Mouse (Mus musculus) forebrain, embryonic 14.5 days (tissue): ENCODE results near the gene Adam11. TPM values are rescaled to one million over a fixed set of nuclear protein-coding genes. Genes with fewer than 3 reads are reported as not detected.

Experiments
- ATAC-seq: fragments of 200-750 bp; cut with Nextera tagmentation; 2 replicates; pipeline ENCODE4 v1.8.0; 2017; ENCODE audit warnings: mild to moderate bottlenecking, moderate library complexity
- DNase-seq: peaks from one replicate; pipeline ENCODE4 v3.0.0-alpha.2; 2015; ENCODE audit warnings: low spot score
- H3K27ac ChIP-seq: fragments of 300-500 bp; sonication (generic); 2 replicates; pipeline ENCODE4 v1.5.1; 2014; ENCODE audit warnings: low read depth, mild to moderate bottlenecking, control low read depth, low read length, moderate library complexity
- H3K27me3 ChIP-seq: fragments of 300-500 bp; sonication (generic); replicated peaks from 2 replicates; pipeline ENCODE4 v1.6.1; 2014; ENCODE audit warnings: low read length, control low read depth, mixed read lengths; ENCODE audit not compliant: control insufficient read depth, insufficient read depth
- H3K36me3 ChIP-seq: fragments of 300-500 bp; sonication (generic); 2 replicates; pipeline ENCODE4 v1.6.1; 2014; ENCODE audit warnings: low read length, control low read depth; ENCODE audit not compliant: control insufficient read depth, insufficient read depth
- H3K4me1 ChIP-seq: fragments of 300-500 bp; sonication (generic); 2 replicates; pipeline ENCODE4 v1.6.1; 2014; ENCODE audit warnings: antibody characterized with exemption, low read length, control low read depth; ENCODE audit not compliant: control insufficient read depth, insufficient read depth
- H3K4me2 ChIP-seq: fragments of 300-500 bp; sonication (generic); 2 replicates; pipeline ENCODE4 v1.6.1; 2014; ENCODE audit warnings: mild to moderate bottlenecking, control low read depth, low read length
- H3K4me3 ChIP-seq: fragments of 300-500 bp; sonication (generic); 2 replicates; pipeline ENCODE4 v1.5.1; 2014; ENCODE audit warnings: low read depth, low read length, control low read depth
- H3K9ac ChIP-seq: fragments of 300-500 bp; sonication (generic); 2 replicates; pipeline ENCODE4 v1.6.1; 2014; ENCODE audit warnings: mild to moderate bottlenecking, low read length, control low read depth, moderate library complexity
- H3K9me3 ChIP-seq: fragments of 300-500 bp; sonication (generic); replicated peaks from 2 replicates; pipeline ENCODE4 v1.6.1; 2016; ENCODE audit warnings: low read length, control low read depth, mixed read lengths; ENCODE audit not compliant: control insufficient read depth
- WGBS: fragments of 180-500 bp; shearing (Covaris S2); extraction: QIAGEN DNeasy Blood & Tissue Kit; methylation state at CpG from one replicate; pipeline ENCODE4 v1.1.7; 2014; 5-methylcytosine and 5-hydroxymethylcytosine counted together
- polyA plus RNA-seq: library from polyadenylated mRNA; unstranded; fragments of >200 nt; fragmentation: Nextera tagmentation; extraction: Ambion mirVana; gene quantifications from 2 replicates; pipeline ENCODE4 v1.2.1, GENCODE M21; 2014

The Adam11 gene
- polyA plus RNA-seq, 1 experiment from 2014 or later, result 10.0 TPM

DNA sequence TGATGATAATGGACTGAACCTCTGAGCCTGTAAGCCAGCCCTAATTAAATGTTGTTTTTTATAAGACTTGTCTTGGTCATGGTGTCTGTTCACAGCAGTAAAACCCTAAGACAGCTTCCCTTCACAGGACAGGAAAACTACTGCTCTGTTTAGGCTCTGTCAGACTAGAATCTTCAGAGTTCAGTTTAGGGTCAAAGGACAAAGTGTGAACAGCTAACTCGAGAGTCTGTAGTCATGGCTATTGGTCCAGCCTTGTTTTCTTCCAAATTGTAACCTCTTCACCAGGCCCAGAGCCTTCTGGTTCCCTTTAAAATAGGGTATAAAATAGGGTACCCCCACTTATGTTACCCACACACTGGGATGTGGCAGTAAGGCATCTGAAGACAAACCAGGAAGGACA lies 13.4 kb upstream of the Adam11 start:
- no peak overlapping the region for H3K9ac ChIP-seq
- H3K4me1 ChIP-seq, result no peaks in the 10 kb centered on the region
- ATAC-seq (no peak), DNase-seq (no peak)
- WGBS, result 78% methylated on average over 1 of the region's 1 CpGs
- no peak overlapping the region for H3K4me2 ChIP-seq
- no peaks in the 10 kb centered on the region for H3K36me3 ChIP-seq
- no peaks in the 10 kb centered on the region for H3K9me3 ChIP-seq
- no peak overlapping the region for H3K27ac ChIP-seq
- H3K27me3 ChIP-seq, result no peaks in the 10 kb centered on the region
- H3K4me3 ChIP-seq, result no peak overlapping the region

DNA sequence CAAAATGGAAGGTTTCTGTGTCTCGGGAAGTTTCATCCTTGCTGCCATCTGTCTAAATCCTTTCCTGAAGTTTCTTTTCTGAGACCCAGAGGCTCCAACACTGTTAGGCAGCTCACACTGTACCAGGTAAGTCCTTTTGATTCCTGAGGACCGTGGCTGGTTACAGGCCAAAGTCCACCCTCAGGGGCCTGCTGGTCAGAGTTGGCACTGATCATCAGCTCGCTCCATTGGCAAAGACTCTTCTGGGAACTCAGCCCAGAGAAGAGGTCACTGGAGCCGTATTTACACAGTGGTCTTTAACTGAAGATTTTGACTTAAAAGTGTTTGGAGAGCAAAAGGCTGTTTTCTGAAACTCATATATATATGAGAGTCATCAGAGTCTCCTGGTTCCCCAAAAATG lies 12.9 kb upstream of the Adam11 start:
- Histone ChIP-seq H3K4me1 (peaks cover 2% of the 10 kb centered on the region), H3K4me2 (no peak overlapping the region), H3K27me3 (no peaks in the 10 kb centered on the region), H3K27ac (no peak overlapping the region), H3K9ac (no peak overlapping the region), H3K9me3 (no peaks in the 10 kb centered on the region), H3K36me3 (no peaks in the 10 kb centered on the region), H3K4me3 (no peak overlapping the region)
- DNase-seq (no peak), ATAC-seq (no peak)
- WGBS, result 88% methylated on average over 4 of the region's 4 CpGs

DNA sequence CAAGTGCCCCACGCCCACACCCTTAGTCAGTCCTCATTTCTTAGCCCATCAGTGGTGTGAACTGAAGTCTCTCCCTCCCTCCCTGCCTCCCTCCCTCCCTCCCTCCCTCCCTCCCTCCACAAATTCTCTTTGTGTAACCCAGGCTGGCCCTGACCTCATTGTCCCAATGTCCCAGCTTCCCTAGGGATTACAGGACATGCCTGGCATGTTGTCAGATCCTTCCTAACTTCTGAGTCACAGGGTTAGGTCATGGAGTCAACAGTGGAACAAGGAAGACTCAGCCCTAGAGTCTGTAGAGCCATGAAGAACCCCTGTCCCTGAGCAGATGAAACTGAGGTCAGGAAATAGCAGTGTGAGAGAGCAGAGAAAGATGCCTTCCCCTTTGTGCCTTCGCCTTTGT lies 11.5 kb upstream of the Adam11 start:
- 64% methylated on average over 2 of the region's 2 CpGs for WGBS
- DNase-seq, result no peak
- no peak for ATAC-seq
- Histone ChIP-seq H3K27ac (no peak overlapping the region), H3K4me2 (no peak overlapping the region), H3K9me3 (no peaks in the 10 kb centered on the region), H3K4me3 (no peak overlapping the region), H3K9ac (no peak overlapping the region), H3K4me1 (peaks cover 15% of the 10 kb centered on the region), H3K36me3 (no peaks in the 10 kb centered on the region), H3K27me3 (no peaks in the 10 kb centered on the region)

DNA sequence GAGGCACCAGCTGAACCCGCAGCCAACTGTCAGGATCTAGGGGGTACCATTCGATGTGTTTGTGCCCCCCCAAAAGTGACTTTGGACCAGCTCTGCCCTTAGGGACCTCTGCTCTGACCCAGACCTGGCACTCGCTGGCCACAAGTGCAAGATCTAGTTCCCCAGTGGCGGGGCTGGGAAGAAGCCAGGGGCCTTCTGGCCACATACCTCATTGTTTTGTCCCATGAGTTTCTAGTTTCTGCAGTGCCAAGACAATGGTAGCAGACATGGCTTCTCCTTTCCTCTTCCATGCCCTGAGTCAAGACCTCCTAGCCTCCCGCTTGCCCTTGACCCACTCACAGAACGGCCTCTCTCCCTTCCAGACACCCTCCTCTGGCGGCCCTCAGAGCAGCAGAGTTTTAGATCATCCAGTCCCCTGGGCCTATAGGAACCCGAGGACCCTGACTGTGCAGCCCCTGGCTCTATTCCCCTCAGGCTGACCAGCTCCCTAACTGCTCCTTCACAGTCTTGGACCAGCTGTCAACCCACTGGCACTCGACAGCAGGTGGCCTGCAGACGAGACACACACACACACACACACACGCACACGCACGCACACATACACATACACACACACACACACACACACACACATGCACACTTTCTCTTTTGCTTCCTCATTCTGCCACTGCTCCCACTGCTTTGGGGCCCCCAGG lies 8.2 kb upstream of the Adam11 start:
- WGBS, result 68% methylated on average over 13 of the region's 13 CpGs
- peak overlapping the region; percentile 23; the same call in 1 of the 2 replicates for H3K27ac ChIP-seq
- peaks cover 17% of the 10 kb centered on the region for H3K4me1 ChIP-seq
- no peak overlapping the region for H3K4me2 ChIP-seq
- no peak overlapping the region for H3K9ac ChIP-seq
- no peaks in the 10 kb centered on the region for H3K9me3 ChIP-seq
- no peak for DNase-seq
- no peaks in the 10 kb centered on the region for H3K36me3 ChIP-seq
- 0 out of 2 replicates have a peak, but pooled peaks have one; percentile 32 for ATAC-seq
- H3K27me3 ChIP-seq, result no peaks in the 10 kb centered on the region
- no peak overlapping the region for H3K4me3 ChIP-seq

DNA sequence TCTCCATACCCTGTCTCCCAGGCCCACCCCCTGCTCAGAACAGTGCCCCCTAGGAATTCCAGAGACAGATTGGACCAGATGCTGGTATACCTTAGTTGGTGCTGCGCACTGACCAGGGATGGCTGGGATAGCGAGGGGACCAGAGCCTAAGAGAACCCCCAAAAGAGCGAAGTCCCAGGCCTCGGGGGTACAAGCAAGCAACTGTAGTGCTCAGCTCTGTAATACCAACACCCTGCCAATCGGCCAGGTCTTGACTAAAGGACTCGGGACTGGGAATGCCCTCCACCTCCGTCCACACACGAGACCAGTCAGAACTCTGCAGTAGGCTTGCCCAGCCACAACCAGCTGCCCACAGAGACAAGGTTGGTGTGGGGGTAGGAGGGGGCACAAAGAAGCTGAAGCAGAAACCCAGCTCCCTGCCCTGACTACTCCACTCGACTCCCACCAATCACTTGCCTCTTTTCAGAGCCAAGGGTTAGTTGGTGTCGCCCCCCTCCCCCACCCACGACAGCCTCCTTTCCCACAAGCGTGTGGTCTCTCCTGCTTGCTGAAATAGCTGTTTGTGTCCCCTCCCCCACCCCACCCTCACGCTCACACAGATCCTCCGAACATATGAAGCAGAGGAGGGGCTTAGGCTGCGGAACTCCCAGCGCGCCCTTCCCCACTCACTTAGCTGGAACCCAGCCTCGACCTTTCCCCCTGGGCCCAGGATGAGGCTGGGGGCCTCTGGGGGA lies 7.5 kb upstream of the Adam11 start:
- peak; percentile 64 for DNase-seq
- peaks cover 17% of the 10 kb centered on the region for H3K4me1 ChIP-seq
- H3K36me3 ChIP-seq, result no peaks in the 10 kb centered on the region
- no peak overlapping the region for H3K4me3 ChIP-seq
- H3K4me2 ChIP-seq, result peak overlapping the region; percentile 38
- peak overlapping the region; percentile 35; the same call in 1 of the 2 replicates for H3K9ac ChIP-seq
- 47% methylated on average over 18 of the region's 18 CpGs for WGBS
- H3K27ac ChIP-seq, result 0 out of 2 replicates have a peak overlapping the region, but pooled peaks have one; percentile 21
- peak; percentile 85 for ATAC-seq
- no peaks in the 10 kb centered on the region for H3K9me3 ChIP-seq
- H3K27me3 ChIP-seq, result no peaks in the 10 kb centered on the region

DNA sequence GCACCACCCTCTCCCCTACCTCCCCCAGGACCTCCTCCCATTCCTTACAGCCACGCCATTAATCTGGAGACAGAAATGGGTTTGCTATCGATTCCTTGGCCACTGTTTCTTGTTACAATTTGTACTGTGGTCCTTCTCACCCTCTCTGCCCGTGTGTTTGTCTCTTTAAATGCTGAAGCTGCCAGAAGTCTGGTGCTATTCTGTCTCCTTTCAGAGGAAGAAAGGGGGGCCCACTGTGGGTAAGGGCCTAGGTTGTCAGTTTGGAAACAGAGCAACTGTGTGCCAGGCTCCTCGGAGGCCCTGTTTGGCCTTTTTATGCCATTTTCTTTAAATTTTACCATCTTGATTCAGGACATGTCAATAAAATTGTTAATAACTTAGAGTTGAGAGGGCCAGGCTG lies 6.8 kb upstream of the Adam11 start:
- no peak for DNase-seq
- ATAC-seq, result peak; percentile 52; the same call in 1 of the 2 replicates
- no peak overlapping the region for H3K4me3 ChIP-seq

DNA sequence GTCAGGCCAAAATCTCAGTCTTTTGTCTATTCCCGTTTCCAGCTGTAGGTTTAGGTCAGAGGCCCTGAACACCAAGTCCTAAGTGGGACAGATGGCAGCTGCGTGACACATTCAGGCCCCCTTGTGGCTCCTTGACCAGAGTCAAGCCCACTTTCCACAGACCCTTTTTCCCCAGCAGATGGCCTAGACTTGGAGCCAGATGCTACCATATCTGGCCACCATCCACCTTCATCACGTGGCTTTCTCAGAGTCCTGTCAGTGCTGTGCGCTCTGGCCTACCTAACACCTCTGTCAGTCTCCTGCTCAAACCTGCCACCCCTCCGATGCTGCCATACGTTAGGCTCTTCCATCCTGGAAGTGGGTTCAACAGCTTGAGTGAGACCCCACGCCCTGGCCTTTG lies 5.8 kb upstream of the Adam11 start:
- no peak overlapping the region for H3K4me3 ChIP-seq

More for the DNA sequence above, 6.8 kb upstream of the Adam11 start:
- no peak overlapping the region for H3K27ac ChIP-seq
- no peaks in the 10 kb centered on the region for H3K36me3 ChIP-seq
- WGBS, result 15% methylated on average over 4 of the region's 4 CpGs
- peaks cover 17% of the 10 kb centered on the region for H3K4me1 ChIP-seq
- H3K27me3 ChIP-seq, result no peaks in the 10 kb centered on the region
- H3K9ac ChIP-seq, result peak overlapping the region; percentile 35; the same call in 1 of the 2 replicates
- H3K9me3 ChIP-seq, result no peaks in the 10 kb centered on the region
- peak overlapping the region; percentile 38 for H3K4me2 ChIP-seq

DNA sequence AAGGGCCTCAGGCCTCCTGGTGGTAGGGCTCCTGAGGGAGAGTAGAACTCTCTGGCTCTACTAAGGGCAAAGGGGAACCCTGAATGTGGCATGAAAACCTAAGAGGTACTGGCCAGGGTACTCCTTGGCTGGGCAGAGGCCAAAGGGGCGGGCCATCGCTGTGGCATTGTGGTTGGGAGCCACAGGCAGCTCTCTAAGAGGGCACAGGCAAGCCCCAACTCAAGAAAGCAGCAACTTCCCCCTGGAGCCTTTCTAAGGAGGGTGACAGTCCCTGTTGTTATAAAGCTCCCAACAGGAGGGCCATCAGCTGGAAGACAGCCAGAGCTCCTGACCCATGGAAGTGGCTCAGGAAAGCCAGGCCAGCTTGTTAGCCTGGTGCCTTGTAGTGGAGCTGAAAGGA lies 2.3 kb upstream of the Adam11 start:
- WGBS, result 88% methylated on average over 2 of the region's 2 CpGs
- DNase-seq (no peak), ATAC-seq (no peak)
- H3K4me2 ChIP-seq, result no peak overlapping the region
- H3K9ac ChIP-seq, result no peak overlapping the region
- H3K36me3 ChIP-seq, result no peaks in the 10 kb centered on the region
- peaks cover 17% of the 10 kb centered on the region for H3K4me1 ChIP-seq
- H3K9me3 ChIP-seq, result no peaks in the 10 kb centered on the region
- H3K27ac ChIP-seq, result no peak overlapping the region
- H3K27me3 ChIP-seq, result 0 out of 2 replicates have a peak, but pooled peaks cover 3% of the 10 kb centered on the region
- no peak overlapping the region for H3K4me3 ChIP-seq

More for the DNA sequence above, 5.8 kb upstream of the Adam11 start:
- Histone ChIP-seq H3K27ac (no peak overlapping the region), H3K9me3 (no peaks in the 10 kb centered on the region), H3K9ac (no peak overlapping the region), H3K27me3 (no peaks in the 10 kb centered on the region), H3K4me1 (peaks cover 17% of the 10 kb centered on the region), H3K4me2 (no peak overlapping the region), H3K36me3 (no peaks in the 10 kb centered on the region)
- 74% methylated on average over 7 of the region's 7 CpGs for WGBS
- DNase-seq (no peak), ATAC-seq (no peak)
